Mouse (Mus musculus) erythroblast, embryonic 14.5 days (primary cell): ENCODE data around the gene Syt9. TPM values are rescaled to one million over a fixed set of nuclear protein-coding genes. Genes with fewer than 3 reads are reported as not detected.

ENCODE experiments used
- H3K27me3 ChIP-seq: 2 replicates; pipeline ENCODE4 v1.6.1; 2012; ENCODE audit warnings: inconsistent platforms; ENCODE audit not compliant: control insufficient read depth
- H3K36me3 ChIP-seq: 2 replicates; pipeline ENCODE4 v1.6.1; 2012; ENCODE audit warnings: mild to moderate bottlenecking, inconsistent platforms; ENCODE audit not compliant: control insufficient read depth
- H3K4me1 ChIP-seq: 2 replicates; pipeline ENCODE4 v1.6.1; 2012; ENCODE audit warnings: inconsistent platforms; ENCODE audit not compliant: control insufficient read depth
- H3K4me3 ChIP-seq: replicated peaks from 2 replicates; pipeline ENCODE3; 2012; ENCODE audit warnings: moderate library complexity, mild to moderate bottlenecking, inconsistent platforms
- H3K9me3 ChIP-seq: 2 replicates; pipeline ENCODE4 v1.6.1; 2012; ENCODE audit warnings: low read length, inconsistent platforms, mixed read lengths; ENCODE audit not compliant: control insufficient read depth
- GATA1 ChIP-seq: IDR thresholded peaks from 2 replicates; pipeline ENCODE4 v1.6.1; 2012; ENCODE audit warnings: low read length, inconsistent platforms, mixed read lengths
- TAL1 ChIP-seq: IDR thresholded peaks from 3 replicates; pipeline ENCODE4 v1.6.1; 2012; ENCODE audit warnings: low read length, inconsistent platforms, mixed read lengths
- polyA plus RNA-seq: library from polyadenylated mRNA; stranded (reverse); fragments of >175 nt; gene quantifications from 2 replicates; pipeline ENCODE4 v1.2.3, GENCODE M21; 2012

Gene Syt9
- polyA plus RNA-seq, 1 experiment: not detected

GRCm38 (mm10) chr7:107593904-107594303 is 223.4 kb downstream of the Syt9 start:
- Histone ChIP-seq H3K27me3 (peaks cover 9% of the 10 kb centered on the region), H3K9me3 (no peaks in the 10 kb centered on the region), H3K4me1 (peaks cover 12% of the 10 kb centered on the region), H3K4me3 (no peak overlapping the region), H3K36me3 (no peaks in the 10 kb centered on the region)
- TF ChIP-seq TAL1: no peak
- TF ChIP-seq GATA1: no peak

- no peak for TF ChIP-seq GATA1
- no peak for TF ChIP-seq TAL1
Measured at GRCm38 (mm10) chr7:107594325-107594856, 223.9 kb downstream of the Syt9 start.

GRCm38 (mm10) chr7:107594857-107595402 is 224.4 kb downstream of the Syt9 start, which contains the start of gene Ppfibp2:
TSS of gene Ppfibp2 (plus strand) at chr7:107595207.
- Histone ChIP-seq H3K4me1 (peaks cover 12% of the 10 kb centered on the region), H3K4me3 (peak within 1 kb of the TSS; percentile 58), H3K36me3 (no peaks in the 10 kb centered on the region), H3K9me3 (no peaks in the 10 kb centered on the region), H3K27me3 (peaks cover 9% of the 10 kb centered on the region)
- no peak for TF ChIP-seq TAL1

More at GRCm38 (mm10) chr7:107594325-107594856, 223.9 kb downstream of the Syt9 start:
- H3K36me3 ChIP-seq: no peaks in the 10 kb centered on the region
- peaks cover 9% of the 10 kb centered on the region for H3K27me3 ChIP-seq
- peaks cover 12% of the 10 kb centered on the region for H3K4me1 ChIP-seq
- H3K9me3 ChIP-seq: no peaks in the 10 kb centered on the region
- H3K4me3 ChIP-seq: peak overlapping the region; percentile 58

- Histone ChIP-seq H3K4me1 (peaks cover 12% of the 10 kb centered on the region), H3K4me3 (peak overlapping the region; percentile 58), H3K36me3 (no peaks in the 10 kb centered on the region), H3K27me3 (peaks cover 9% of the 10 kb centered on the region), H3K9me3 (no peaks in the 10 kb centered on the region)
- no peak for TF ChIP-seq GATA1
- TF ChIP-seq TAL1: no peak
Measured at GRCm38 (mm10) chr7:107595426-107595825, 224.9 kb downstream of the Syt9 start.

GRCm38 (mm10) chr7:107596753-107597152 is 226.2 kb downstream of the Syt9 start:
- no peaks in the 10 kb centered on the region for H3K9me3 ChIP-seq
- no peak for TF ChIP-seq TAL1
- no peak for TF ChIP-seq GATA1
- H3K36me3 ChIP-seq: no peaks in the 10 kb centered on the region
- H3K27me3 ChIP-seq: peaks cover 9% of the 10 kb centered on the region
- H3K4me1 ChIP-seq: peaks cover 12% of the 10 kb centered on the region
- no peak overlapping the region for H3K4me3 ChIP-seq

- H3K9me3 ChIP-seq: no peaks in the 10 kb centered on the region
- H3K36me3 ChIP-seq: no peaks in the 10 kb centered on the region
- TF ChIP-seq TAL1 (no peak), GATA1 (no peak)
- H3K4me1 ChIP-seq: peaks cover 12% of the 10 kb centered on the region
- no peak overlapping the region for H3K4me3 ChIP-seq
- H3K27me3 ChIP-seq: peaks cover 9% of the 10 kb centered on the region
Measured at GRCm38 (mm10) chr7:107597956-107598355, 227.4 kb downstream of the Syt9 start.

Other genes starting within 250 kb of the Syt9 start
- not detected in 2 replicates for gene Olfr715, start 239.6 kb upstream of the Syt9 start, polyA plus RNA-seq
- not detected in 2 replicates for gene Olfr716, start 232.4 kb upstream of the Syt9 start, polyA plus RNA-seq
- not detected in 2 replicates for gene Nlrp14, start 203.7 kb upstream of the Syt9 start, polyA plus RNA-seq
- not detected in 2 replicates for gene Rbmxl2, start 161.3 kb upstream of the Syt9 start, polyA plus RNA-seq
- not detected in 2 replicates for gene Olfml1, start 196.7 kb downstream of the Syt9 start, polyA plus RNA-seq
- 0.01 TPM in 1 of 2 replicates, not detected in the other for gene Ppfibp2, start 224.5 kb downstream of the Syt9 start, polyA plus RNA-seq